Mouse (Mus musculus) embryonic facial prominence, embryonic 11.5 days (tissue): ENCODE measurements at regions not wholly inside any gene's neighbourhood (a gene's known extent, or its start where the extent isn't known, plus 50 kb on each side); places are given as distances from the start of the nearest gene placed in this dataset.

Experiments used
- ATAC-seq: fragments of 200-750 bp; cut with Nextera tagmentation; replicated peaks from 2 replicates; pipeline ENCODE4 v1.8.0; 2017; ENCODE audit warnings: low read depth; ENCODE audit not compliant: insufficient number of reproducible peaks, low FRiP score, low TSS enrichment
- DNase-seq: peaks from one replicate; pipeline ENCODE4 v3.0.0-alpha.2; 2015; ENCODE audit warnings: low spot score
- H3K27ac ChIP-seq: fragments of 300-500 bp; sonication (generic); replicated peaks from 2 replicates; pipeline ENCODE4 v1.5.1; 2014; ENCODE audit warnings: mild to moderate bottlenecking, low read depth, low read length, control low read depth
- H3K27me3 ChIP-seq: fragments of 300-500 bp; sonication (generic); 2 replicates; pipeline ENCODE4 v1.6.1; 2014; ENCODE audit warnings: mild to moderate bottlenecking, low read length, moderate library complexity, mixed read lengths; ENCODE audit not compliant: control insufficient read depth, insufficient read depth
- H3K36me3 ChIP-seq: fragments of 300-500 bp; sonication (generic); replicated peaks from 2 replicates; pipeline ENCODE4 v1.6.1; 2014; ENCODE audit warnings: low read depth, mild to moderate bottlenecking, low read length, moderate library complexity, mixed read lengths; ENCODE audit not compliant: control insufficient read depth, insufficient read depth
- H3K4me1 ChIP-seq: fragments of 300-500 bp; sonication (generic); 2 replicates; pipeline ENCODE4 v1.6.1; 2014; ENCODE audit warnings: low read length, mixed read lengths; ENCODE audit not compliant: control insufficient read depth, insufficient read depth
- H3K4me2 ChIP-seq: fragments of 300-500 bp; sonication (generic); 2 replicates; pipeline ENCODE4 v1.6.1; 2014; ENCODE audit warnings: low read depth, mild to moderate bottlenecking, control low read depth, low read length, moderate library complexity
- H3K4me3 ChIP-seq: fragments of 300-500 bp; sonication (generic); 2 replicates; pipeline ENCODE4 v1.5.1; 2014; ENCODE audit warnings: low read depth, low read length, control low read depth
- H3K9ac ChIP-seq: fragments of 300-500 bp; sonication (generic); replicated peaks from 2 replicates; pipeline ENCODE4 v1.6.1; 2014; ENCODE audit warnings: mild to moderate bottlenecking, control low read depth, low read length
- H3K9me3 ChIP-seq: fragments of 300-500 bp; sonication (generic); replicated peaks from 2 replicates; pipeline ENCODE4 v1.6.1; 2016; ENCODE audit warnings: mild to moderate bottlenecking, low read length, inconsistent platforms, mixed read lengths; ENCODE audit not compliant: control insufficient read depth
- WGBS: fragments of 180-500 bp; shearing (Covaris S2); extraction: QIAGEN DNeasy Blood & Tissue Kit; methylation state at CpG from one replicate; pipeline ENCODE4 v1.1.7; 2014; 5-methylcytosine and 5-hydroxymethylcytosine counted together

DNA sequence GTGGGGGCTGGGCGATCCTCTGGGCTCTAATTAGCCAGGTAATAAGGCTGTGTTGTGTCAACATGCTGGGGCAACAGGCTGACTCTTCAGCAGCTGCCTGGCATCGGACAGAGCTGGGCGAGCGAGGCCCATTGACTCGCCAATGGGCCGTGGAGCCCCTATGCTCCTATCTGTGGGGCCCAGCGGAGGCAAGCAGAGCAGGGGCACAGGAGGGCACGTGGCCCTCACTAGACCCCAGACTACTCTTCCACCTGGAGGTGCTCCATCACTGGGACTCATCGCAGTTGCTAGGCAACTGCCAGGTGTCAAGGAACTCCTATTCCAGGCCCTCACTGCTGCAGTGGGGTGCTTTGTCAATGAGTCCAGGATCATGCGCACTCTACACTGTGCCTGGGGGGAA is 164.7 kb downstream of the Kif26a start:
- H3K27ac ChIP-seq: no peak overlapping the region
- no peak for ATAC-seq
- no peaks in the 10 kb centered on the region for H3K27me3 ChIP-seq
- WGBS: 72% methylated on average over 10 of the region's 10 CpGs
- no peak overlapping the region for H3K4me2 ChIP-seq
- DNase-seq: no peak
- no peak overlapping the region for H3K9ac ChIP-seq
- no peaks in the 10 kb centered on the region for H3K36me3 ChIP-seq
- no peaks in the 10 kb centered on the region for H3K4me1 ChIP-seq
- H3K9me3 ChIP-seq: no peaks in the 10 kb centered on the region
- no peak overlapping the region for H3K4me3 ChIP-seq

DNA sequence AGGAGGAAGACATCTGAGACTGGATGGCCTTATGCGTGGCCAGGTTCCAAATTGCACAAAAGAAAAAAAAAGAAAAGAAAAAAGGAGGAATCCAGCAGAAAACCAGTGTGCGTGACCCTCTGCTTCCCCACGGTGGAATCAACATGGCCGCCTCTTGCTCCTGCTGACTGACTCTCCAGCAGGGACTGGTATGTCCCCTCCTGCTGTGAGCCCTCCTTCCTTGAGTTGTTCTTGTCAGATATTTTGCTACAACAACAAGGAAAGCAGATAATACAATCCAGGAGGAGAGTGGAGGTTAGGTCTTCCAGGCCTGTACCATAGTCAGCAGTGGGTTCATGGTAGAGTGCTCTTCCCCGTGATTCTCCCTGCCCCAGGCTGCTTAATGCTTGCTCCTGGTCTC is 168.8 kb downstream of the Kif26a start:
- Histone ChIP-seq H3K4me1 (no peaks in the 10 kb centered on the region), H3K36me3 (no peaks in the 10 kb centered on the region), H3K27ac (no peak overlapping the region), H3K4me2 (no peak overlapping the region), H3K4me3 (no peak overlapping the region), H3K27me3 (no peaks in the 10 kb centered on the region), H3K9me3 (no peaks in the 10 kb centered on the region), H3K9ac (no peak overlapping the region)
- no peak for DNase-seq
- 87% methylated on average over 5 of the region's 5 CpGs for WGBS
- ATAC-seq: no peak

DNA sequence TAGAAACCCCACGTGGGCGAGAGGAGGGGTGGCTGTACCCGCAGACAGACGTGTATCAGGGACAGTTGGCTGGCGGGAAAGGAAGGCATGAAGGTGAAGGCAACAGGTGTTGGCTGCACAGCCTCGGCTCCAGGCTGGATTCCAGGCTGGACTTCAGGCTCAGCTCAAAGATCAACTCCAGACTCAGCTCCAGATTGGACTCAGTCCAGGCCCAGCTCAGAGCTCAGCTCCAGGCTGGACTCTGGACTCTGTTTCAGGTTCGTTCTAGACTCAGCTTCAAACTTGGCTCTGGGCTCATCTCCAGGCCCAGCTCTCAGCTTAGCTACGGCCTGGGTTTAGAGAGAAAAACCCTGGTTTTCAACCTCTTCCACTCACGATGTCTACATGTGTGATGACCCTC is 171.2 kb downstream of the Kif26a start:
- Histone ChIP-seq H3K9ac (no peak overlapping the region), H3K4me1 (no peaks in the 10 kb centered on the region), H3K4me3 (no peak overlapping the region), H3K27ac (no peak overlapping the region), H3K9me3 (no peaks in the 10 kb centered on the region), H3K27me3 (no peaks in the 10 kb centered on the region), H3K4me2 (no peak overlapping the region), H3K36me3 (no peaks in the 10 kb centered on the region)
- DNase-seq (no peak), ATAC-seq (no peak)
- 93% methylated on average over 9 of the region's 9 CpGs for whole genome bisulfite sequencing

- Histone ChIP-seq H3K9me3 (no peaks in the 10 kb centered on the region), H3K27me3 (no peaks in the 10 kb centered on the region), H3K27ac (no peak overlapping the region), H3K9ac (no peak overlapping the region), H3K4me2 (no peak overlapping the region), H3K36me3 (no peaks in the 10 kb centered on the region), H3K4me3 (no peak overlapping the region), H3K4me1 (no peaks in the 10 kb centered on the region)
- DNase-seq (no peak), ATAC-seq (no peak)
- WGBS: 70% methylated on average over 5 of the region's 5 CpGs
Measured at GRCm38 (mm10) chr12:112318461-112318860, 170.8 kb upstream of the A530016L24Rik start.

GRCm38 (mm10) chr12:112322196-112322595 is 167.1 kb upstream of the A530016L24Rik start:
- WGBS: 81% methylated on average over 2 of the region's 2 CpGs
- Histone ChIP-seq H3K9ac (no peak overlapping the region), H3K9me3 (no peaks in the 10 kb centered on the region), H3K27ac (no peak overlapping the region), H3K4me1 (no peaks in the 10 kb centered on the region), H3K4me3 (no peak overlapping the region), H3K36me3 (no peaks in the 10 kb centered on the region), H3K4me2 (no peak overlapping the region), H3K27me3 (no peaks in the 10 kb centered on the region)
- DNase-seq: no peak
- ATAC-seq: no peak

GRCm38 (mm10) chr12:112327411-112327810 is 161.8 kb upstream of the A530016L24Rik start:
- Histone ChIP-seq H3K36me3 (no peaks in the 10 kb centered on the region), H3K27me3 (no peaks in the 10 kb centered on the region), H3K9ac (no peak overlapping the region), H3K9me3 (no peaks in the 10 kb centered on the region), H3K4me1 (peaks cover 13% of the 10 kb centered on the region), H3K4me3 (no peak overlapping the region), H3K27ac (no peak overlapping the region), H3K4me2 (no peak overlapping the region)
- 73% methylated on average over 8 of the region's 8 CpGs for WGBS
- DNase-seq (no peak), ATAC-seq (no peak)

DNA sequence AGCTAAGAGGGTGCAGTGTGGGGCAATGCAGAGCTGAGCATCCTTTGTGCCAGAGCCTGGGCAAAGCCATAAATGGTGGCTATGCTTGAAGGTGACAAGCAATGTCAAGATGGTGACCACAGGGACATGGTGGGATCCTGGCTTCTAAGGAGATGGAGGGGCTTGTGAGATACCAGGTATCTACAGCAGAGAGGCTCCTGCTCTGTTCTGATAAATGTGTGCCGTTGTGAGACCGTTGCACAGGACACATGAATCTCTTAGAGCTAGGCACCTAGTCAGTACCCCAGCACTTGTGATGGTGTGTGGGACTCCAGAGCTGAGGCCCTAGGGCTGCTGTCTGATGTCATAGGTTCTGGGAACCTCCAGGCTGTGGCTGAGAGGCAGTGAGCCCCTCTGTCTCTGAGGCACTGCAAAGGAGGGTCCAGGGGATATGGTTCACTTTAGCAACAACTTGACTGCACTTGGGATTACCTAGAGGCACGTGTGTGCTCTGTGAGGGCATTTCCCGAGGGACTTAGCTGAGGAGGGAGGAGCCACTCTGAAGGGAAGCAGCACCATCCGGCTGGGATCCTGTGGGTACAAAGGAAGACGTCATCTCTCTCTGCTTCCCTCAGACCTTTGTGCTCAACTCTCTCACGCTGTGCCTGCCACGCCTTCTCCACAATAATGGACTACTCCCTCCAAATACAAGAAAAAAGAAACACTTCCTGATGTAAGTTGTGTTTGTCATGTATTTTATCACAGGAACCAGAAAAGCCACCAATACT is 160.3 kb upstream of the A530016L24Rik start:
- Histone ChIP-seq H3K9me3 (no peaks in the 10 kb centered on the region), H3K9ac (no peak overlapping the region), H3K4me1 (peaks cover 18% of the 10 kb centered on the region), H3K27me3 (no peaks in the 10 kb centered on the region), H3K27ac (0 out of 2 replicates have a peak overlapping the region, but pooled peaks have one; percentile 10), H3K36me3 (no peaks in the 10 kb centered on the region), H3K4me3 (no peak overlapping the region), H3K4me2 (no peak overlapping the region)
- 28% methylated on average over 8 of the region's 8 CpGs for WGBS
- no peak for ATAC-seq
- DNase-seq: peak; percentile 63

- no peak overlapping the region; the same call in 1 of the 2 replicates for H3K4me2 ChIP-seq
- no peaks in the 10 kb centered on the region for H3K27me3 ChIP-seq
- ATAC-seq (peak; percentile 14; the same call in 1 of the 2 replicates), DNase-seq (peak; percentile 88)
- H3K4me1 ChIP-seq: peaks cover 21% of the 10 kb centered on the region
- no peaks in the 10 kb centered on the region for H3K9me3 ChIP-seq
- peak overlapping the region; percentile 10; the same call in 1 of the 2 replicates for H3K27ac ChIP-seq
- no peak overlapping the region for H3K9ac ChIP-seq
- no peak overlapping the region for H3K4me3 ChIP-seq
- 15% methylated on average over 18 of the region's 18 CpGs for WGBS
- no peaks in the 10 kb centered on the region for H3K36me3 ChIP-seq
Measured at GRCm38 (mm10) chr12:112329701-112330301, 159.4 kb upstream of the A530016L24Rik start.
